Mouse (Mus musculus) left cerebral cortex, postnatal 4 days (tissue): ENCODE results near the gene Lrfn5. TPM values are rescaled to one million over a fixed set of nuclear protein-coding genes. Genes with fewer than 3 reads are reported as not detected.

ENCODE experiments used
- DNase-seq: peaks from one replicate; pipeline ENCODE4 v3.0.0-alpha.2; 2022
- intact Hi-C: fragments of 180-260 bp; cut with DNase I; formaldehyde crosslinking; loops from one replicate; pipeline ENCODE4 v1.15.1; 2025
- total RNA-seq, 2 experiments: library from RNA; stranded (reverse); gene quantifications; 2 replicates each; pipeline ENCODE4 v1.2.3; 2021

Gene Lrfn5
- total RNA-seq = 100 to 1,000 TPM; 149 to 151 TPM

GRCm38 (mm10) chr12:61522829-61523370 is at the start of gene Lrfn5:
Gene Lrfn5, plus strand, starts transcription at chr12:61523150.
- intact Hi-C loops = loop anchor here (10.0 kb wide), 1 partner anchor 1728 kb away; no protein-coding TSS in a partner anchor
- peak; percentile 70 for DNase-seq

DNA sequence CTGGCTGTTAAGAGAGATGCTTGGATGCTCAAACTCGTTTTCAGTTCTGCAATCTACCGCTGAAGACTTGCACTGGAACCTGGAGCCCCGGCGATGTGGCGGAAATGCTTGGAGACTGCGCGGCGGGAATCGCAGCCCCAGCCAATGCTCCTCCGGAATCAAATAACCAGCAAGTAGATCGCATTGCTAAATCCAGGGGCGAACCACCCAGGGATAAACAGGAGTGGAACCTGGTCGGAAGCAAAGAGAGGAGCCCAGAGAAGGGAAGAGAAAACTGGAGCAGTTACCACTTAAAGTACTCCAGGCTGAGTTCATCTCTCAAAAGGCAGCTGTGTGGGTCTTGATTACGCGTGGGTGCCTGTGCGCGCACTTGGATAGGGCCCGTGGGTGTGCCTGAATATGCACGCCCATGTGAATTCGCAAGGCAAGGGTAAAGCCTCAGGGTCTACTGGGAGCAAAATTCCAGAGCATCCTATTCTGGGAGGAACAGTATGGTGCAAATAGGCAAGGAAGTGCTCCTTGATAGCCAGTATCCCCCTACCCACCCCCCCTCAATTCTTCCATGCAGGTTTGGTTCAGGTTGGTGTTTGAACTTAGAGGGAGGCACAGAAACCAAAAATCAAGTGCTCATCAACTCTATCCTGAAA is 1.3 kb upstream of the Lrfn5 start:
- no peak for DNase-seq
- intact Hi-C loops = loop anchor here (10.0 kb wide), 1 partner anchor 1727 kb away; no protein-coding TSS in a partner anchor

GRCm38 (mm10) chr12:61522148-61522828 is 662 bp upstream of the Lrfn5 start:
- intact Hi-C loops = loop anchor here (10.0 kb wide), 1 partner anchor 1727 kb away; no protein-coding TSS in a partner anchor
- peak; percentile 36 for DNase-seq

GRCm38 (mm10) chr12:61523631-61524182 is 757 bp downstream of the Lrfn5 start:
- peak; percentile 10 for DNase-seq
- intact Hi-C loops = loop anchor here (10.0 kb wide), 1 partner anchor 1729 kb away; no protein-coding TSS in a partner anchor

GRCm38 (mm10) chr12:61524183-61524651 is 1.3 kb downstream of the Lrfn5 start:
- intact Hi-C loops = loop anchor here (10.0 kb wide), 1 partner anchor 1729 kb away; no protein-coding TSS in a partner anchor

DNA sequence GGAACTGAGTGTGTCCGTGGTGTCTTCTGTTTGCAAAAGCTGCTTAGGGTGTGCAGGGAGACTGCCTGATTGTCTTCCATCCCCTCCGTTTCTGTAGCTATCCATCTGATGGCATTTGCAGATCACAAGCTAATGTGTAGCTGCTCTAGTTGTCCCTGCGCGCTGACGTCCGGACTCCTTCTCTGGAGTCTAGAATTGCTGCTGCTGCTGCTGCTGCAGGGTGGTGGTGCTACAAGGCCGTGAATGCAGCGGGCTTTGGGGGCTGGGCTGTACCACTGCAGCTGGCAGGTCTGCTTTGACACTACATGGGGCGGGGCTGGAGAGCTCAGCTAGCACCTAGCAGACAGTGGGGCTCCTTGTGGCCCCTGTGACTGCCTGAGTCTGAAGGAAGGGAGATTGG is 3.2 kb downstream of the Lrfn5 start:
- peak; percentile 72 for DNase-seq
- intact Hi-C loops = loop anchor here (10.0 kb wide), 1 partner anchor 1731 kb away; no protein-coding TSS in a partner anchor

More at GRCm38 (mm10) chr12:61524183-61524651, 1.3 kb downstream of the Lrfn5 start:
- DNase-seq = peak; percentile 45

GRCm38 (mm10) chr12:61579949-61580348 is 57.0 kb downstream of the Lrfn5 start:
- DNase-seq = no peak
- intact Hi-C loops = no loop called here

GRCm38 (mm10) chr12:61600305-61600704 is 77.4 kb downstream of the Lrfn5 start:
- intact Hi-C loops = no loop called here
- no peak for DNase-seq

DNA sequence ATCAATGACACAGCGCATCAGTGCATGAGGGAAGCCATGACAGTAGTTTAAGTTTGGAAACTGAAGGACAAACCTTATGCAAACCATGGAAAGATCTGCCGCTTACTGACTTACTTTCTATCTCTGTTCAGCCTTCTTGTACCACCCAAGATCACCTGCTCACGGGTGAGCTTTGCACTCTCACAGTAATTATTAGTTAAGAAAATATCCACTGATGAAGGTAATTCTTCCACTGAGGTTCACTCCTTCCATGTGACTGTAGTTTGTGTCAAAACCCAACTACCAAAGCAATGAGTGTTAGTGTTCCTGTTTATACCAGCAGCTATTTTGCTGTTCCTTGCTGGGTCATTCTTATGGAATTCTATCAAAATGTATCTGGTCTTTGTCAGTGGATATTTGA is 84.9 kb downstream of the Lrfn5 start:
- intact Hi-C loops = no loop called here
- DNase-seq = no peak

- DNase-seq = no peak
Measured at GRCm38 (mm10) chr12:61610081-61610480, 87.1 kb downstream of the Lrfn5 start.

DNA sequence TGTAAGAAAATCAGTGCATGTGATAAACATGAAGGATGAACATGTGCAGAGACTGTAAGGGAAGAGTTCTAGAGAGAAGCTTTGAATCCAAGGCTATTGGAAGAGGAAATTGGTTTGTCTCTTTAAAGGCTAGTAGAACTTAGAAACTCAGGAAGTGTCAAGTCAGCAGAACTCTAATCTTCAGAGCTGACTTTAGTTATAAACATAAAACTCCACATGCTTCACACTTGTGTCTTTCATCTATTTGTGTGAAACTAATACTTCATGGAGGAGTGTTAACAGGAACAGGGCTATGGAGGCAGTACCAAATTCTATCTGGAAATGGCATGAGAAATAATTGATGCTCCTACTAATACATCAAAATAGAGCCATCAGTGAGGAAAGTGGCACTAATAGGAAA is 101.6 kb downstream of the Lrfn5 start:
- no peak for DNase-seq
- intact Hi-C loops = no loop called here

More at GRCm38 (mm10) chr12:61610081-61610480, 87.1 kb downstream of the Lrfn5 start:
- intact Hi-C loops = no loop called here

DNA sequence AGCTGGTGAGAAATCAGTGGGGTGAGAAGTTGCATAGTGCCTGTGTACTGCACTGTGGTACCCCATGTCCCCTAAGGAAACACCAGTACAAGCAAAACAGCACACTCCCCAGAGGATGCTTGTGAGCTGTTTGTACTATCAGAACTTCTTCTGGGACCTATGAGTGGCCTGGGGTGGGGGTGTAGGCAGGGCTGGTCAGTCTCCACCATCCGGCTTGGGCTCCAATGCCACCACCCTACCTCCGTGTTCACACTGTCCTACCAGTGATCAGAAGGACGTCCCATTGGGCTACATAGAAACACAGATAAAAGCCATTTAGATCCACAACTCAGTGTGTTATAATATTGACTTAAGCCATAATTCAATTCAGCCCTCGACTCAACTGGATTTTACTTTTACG is 131.4 kb downstream of the Lrfn5 start:
- intact Hi-C loops = no loop called here
- no peak for DNase-seq

GRCm38 (mm10) chr12:61723158-61723557 is 200.2 kb downstream of the Lrfn5 start:
- intact Hi-C loops = no loop called here
- peak; percentile 35 for DNase-seq

- intact Hi-C loops = no loop called here
- DNase-seq = no peak
Measured at GRCm38 (mm10) chr12:61807073-61807605, 284.2 kb downstream of the Lrfn5 start.

DNA sequence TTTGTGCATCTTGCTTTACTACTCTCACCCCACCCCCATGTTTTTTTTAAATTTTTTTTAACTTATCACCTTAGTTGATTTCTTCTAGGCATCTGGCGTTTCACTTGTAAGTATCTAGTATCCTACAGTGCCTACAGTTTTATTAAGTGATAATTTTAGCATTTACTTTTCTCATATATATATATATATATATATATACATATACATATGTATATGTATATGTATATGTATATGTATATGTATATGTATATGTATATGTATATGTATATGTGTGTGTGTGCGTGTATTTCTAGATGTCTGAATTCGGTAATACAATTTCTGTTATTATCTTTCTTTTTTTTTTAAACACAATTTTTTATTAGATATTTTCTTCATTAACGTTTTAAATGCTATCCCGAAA is 300.7 kb downstream of the Lrfn5 start:
- no peak for DNase-seq
- intact Hi-C loops = no loop called here

DNA sequence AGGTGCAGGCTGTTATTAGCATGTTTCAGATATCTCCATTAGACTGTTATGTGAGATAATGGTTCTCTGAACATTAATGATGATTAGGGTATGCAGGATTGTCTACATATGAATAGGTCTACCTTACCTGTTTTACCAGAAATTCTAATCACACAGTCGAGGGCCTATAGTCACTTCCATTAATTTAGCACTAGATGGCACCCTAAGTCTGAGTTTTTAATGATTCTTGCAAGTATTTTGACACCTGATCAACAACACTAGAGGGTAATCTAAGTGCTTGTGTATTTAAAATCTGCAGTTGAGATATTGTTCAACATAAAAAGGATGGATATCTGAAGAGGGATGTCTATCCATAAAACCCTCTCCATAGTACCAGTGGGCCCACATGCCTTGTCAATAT is 303.4 kb downstream of the Lrfn5 start:
- DNase-seq = no peak
- intact Hi-C loops = no loop called here

DNA sequence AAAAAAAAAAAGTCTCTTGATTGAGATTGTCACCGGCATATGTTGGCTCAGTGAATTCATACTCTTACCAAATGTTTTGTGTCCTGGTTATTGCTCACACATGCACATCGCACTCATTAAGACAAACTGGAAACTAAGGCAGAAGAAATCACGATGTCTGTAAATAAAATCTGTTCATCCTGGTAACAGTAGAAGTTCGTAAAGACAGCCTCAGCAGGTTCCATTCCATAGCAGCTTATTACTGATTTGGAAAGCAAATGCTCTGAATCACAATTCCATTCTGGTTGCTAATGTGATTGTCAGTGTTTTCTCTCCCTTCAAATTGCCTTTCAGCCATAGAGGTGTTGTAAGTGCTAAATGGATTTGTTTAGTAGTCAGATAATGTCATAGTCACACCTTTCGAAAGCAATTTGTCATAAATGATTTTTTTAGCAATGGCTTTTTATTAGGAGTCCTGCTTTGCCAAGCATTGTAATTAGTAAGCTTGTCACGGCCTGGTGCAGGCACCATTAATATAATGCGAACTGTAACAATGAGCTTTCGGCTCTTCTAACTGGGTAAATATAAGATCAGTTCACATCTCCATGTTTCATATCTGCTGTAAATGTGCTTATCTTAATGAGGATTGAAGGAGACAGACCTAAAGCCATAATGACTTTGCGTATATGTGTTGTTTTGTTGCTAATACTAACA is 319.8 kb downstream of the Lrfn5 start:
- intact Hi-C loops = no loop called here
- DNase-seq = no peak

- intact Hi-C loops = no loop called here
Measured at GRCm38 (mm10) chr12:61854183-61854582, 331.2 kb downstream of the Lrfn5 start.

More at GRCm38 (mm10) chr12:61854183-61854582, 331.2 kb downstream of the Lrfn5 start:
- DNase-seq = no peak
